Mouse (Mus musculus) large intestine, adult 2 months (tissue): Measurements from ENCODE around the gene Rbm20. TPM values are rescaled to one million over a fixed set of nuclear protein-coding genes. Genes with fewer than 3 reads are reported as not detected.
"Not testable (repeated sequence)": the region's sequence is repeated elsewhere in the genome, so short reads cannot be mapped to it uniquely, and the experiment has no call there.

ENCODE experiments used
- DNase-seq: peaks from one replicate; pipeline ENCODE4 v3.0.0-alpha.2; 2012; ENCODE audit warnings: low read depth, low spot score
- WGBS: fragments of 180-500 bp; shearing (Covaris S2); methylation state at CpG from one replicate; pipeline ENCODE4 v1.1.7; 2018; 5-methylcytosine and 5-hydroxymethylcytosine counted together
- polyA plus RNA-seq: library from polyadenylated mRNA; depleted of rRNA; stranded (reverse); fragments of >200 nt; gene quantifications from 2 replicates; pipeline ENCODE4 v1.2.3, GENCODE M21; 2012

Gene Rbm20
- polyA plus RNA-seq, 1 experiment: 0.62 TPM

- WGBS: 70% methylated on average over 11 of the region's 11 CpGs
- DNase-seq: no peak
These were observed 124.9 kb downstream of the Rbm20 start for GRCm38 (mm10) chr19:53801789-53802683.

- 59% methylated on average over 2 of the region's 2 CpGs for WGBS
- DNase-seq: no peak
These were observed 126.8 kb downstream of the Rbm20 start for GRCm38 (mm10) chr19:53803954-53804353.

GRCm38 (mm10) chr19:53805063-53805462, 128.0 kb downstream of the Rbm20 start:
- DNase-seq: no peak
- 82% methylated on average over 3 of the region's 3 CpGs for WGBS

- no peak for DNase-seq
- WGBS: 81% methylated on average over 7 of the region's 7 CpGs
These were observed 129.0 kb downstream of the Rbm20 start for GRCm38 (mm10) chr19:53806126-53806525.

- DNase-seq: not testable (repeated sequence)
- 91% methylated on average over 6 of the region's 6 CpGs for WGBS
These were observed 129.6 kb downstream of the Rbm20 start for GRCm38 (mm10) chr19:53806526-53807275.

DNA sequence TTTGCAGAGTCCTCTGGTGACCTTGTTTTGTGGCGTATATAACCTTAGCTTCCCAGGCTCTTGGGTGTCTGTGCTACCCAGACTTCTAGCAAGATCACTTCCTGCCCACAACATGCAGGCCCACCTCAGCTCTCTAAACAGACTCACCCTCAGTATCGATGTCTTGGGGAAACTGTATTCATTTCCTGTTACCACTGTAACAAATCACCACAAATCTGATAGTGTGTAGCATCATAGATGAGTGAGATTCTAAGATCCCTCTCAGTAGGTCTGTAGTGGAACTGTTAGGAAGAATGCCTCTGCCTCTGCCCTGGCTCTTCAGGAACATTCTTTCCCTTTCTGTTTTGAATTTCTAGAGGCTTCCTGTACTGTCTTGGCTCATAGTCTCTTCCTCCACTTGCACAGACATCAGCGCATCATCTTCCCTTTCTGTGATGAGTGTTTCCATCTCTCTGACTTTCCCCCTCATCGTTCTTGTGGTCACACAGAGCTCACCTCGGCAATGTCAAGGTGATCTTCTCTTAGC, 130.2 kb downstream of the Rbm20 start:
- WGBS: 65% methylated on average over 5 of the region's 5 CpGs
- DNase-seq: no peak

DNA sequence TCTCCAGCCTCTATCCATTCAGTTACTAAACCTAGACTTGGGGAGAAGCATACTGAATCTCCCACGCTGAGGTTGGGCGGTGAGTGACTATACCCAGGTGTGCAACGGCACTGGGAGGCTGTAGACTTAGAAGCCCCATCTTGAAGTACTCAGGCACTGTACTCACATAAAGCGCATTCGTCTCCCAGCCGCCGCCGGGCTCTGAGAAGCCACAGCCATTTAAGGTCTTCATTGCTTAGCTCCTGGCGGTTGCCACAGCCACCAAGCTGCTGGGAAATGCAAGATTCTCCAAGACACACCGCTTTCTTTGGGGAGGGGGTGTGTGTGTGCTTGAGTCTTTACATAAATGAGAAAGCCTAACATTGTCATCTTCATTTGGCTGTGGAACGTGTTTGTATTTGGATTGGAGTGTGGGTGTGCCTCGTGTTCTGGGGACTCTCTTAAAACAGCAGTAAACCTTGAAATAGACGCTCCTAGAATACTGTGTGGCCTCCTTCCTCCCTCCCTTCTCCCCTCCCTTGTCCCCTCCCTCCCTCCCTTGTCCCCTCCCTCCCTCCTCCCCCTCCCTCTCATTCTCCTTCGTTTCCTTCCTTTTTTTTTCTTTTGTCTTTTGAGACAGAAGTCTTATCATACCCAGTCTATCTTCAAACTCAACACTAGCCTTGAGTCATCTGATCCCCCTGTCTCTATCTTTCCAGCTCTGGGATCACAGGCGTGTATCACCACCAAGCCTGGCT, 131.1 kb downstream of the Rbm20 start:
- WGBS: 23% methylated on average over 15 of the region's 15 CpGs
- no peak for DNase-seq

- no peak for DNase-seq
- 42% methylated on average over 7 of the region's 7 CpGs for WGBS
These were observed 132.2 kb downstream of the Rbm20 start for GRCm38 (mm10) chr19:53809185-53809861.

DNA sequence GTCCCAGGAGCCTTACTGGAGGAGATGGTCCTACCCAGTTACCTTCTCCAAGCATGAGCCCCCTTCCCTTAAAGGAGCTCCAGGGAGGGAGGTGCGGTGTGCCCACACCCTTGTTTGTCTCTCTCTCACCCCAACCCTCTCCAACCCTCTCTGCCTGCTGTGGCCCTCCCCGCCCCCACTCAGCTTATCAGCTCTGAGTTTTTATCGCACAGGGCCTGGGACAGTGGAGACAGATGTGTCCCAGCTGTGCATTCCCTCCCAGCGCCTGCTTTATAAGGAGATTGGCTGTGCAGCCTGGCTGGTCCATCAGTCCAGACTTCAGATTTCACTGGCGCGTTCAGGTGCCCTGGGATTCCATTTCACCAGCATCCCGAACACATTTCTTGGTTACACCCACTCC, 132.9 kb downstream of the Rbm20 start:
- 50% methylated on average over 7 of the region's 7 CpGs for WGBS
- DNase-seq: no peak

GRCm38 (mm10) chr19:53810584-53810983, 133.5 kb downstream of the Rbm20 start:
- no peak for DNase-seq
- WGBS: 55% methylated on average over 3 of the region's 3 CpGs

DNA sequence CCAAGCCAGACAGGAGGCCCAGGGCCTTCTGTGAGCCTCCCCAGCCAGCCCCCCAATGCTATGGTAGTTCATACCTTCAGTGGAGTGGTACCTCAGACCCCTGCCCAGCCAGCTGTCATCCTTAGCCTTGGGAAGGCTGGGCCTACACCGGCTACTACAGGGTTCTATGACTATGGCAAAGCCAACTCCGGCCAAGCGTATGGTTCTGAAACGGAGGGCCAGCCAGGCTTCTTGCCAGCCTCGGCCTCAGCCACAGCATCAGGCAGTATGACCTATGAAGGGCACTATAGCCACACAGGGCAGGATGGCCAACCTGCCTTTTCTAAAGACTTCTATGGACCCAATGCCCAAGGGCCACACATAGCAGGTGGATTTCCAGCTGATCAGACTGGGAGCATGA, 136.5 kb downstream of the Rbm20 start:
- no peak for DNase-seq
- 99% methylated on average over 5 of the region's 5 CpGs for WGBS

DNA sequence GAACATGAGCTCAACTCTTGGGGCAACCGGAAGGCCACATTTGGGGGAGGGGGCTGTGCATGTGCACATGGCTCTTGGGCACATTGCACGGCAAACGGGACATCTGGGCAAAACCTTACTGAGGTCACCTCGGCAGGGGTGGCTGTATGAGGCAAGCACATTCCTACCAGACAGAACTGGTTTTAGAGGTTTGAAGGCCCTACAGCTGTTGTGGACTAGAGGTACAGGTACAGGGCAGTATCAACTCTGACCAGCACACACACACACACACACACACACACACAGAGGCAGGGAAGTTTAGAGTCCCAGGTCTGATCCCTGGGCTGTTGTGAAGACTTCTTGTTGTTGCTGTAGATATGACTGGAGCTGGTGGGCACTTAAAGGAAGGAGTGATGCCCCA, 138.6 kb downstream of the Rbm20 start:
- WGBS: 84% methylated on average over 4 of the region's 4 CpGs
- DNase-seq: no peak

DNA sequence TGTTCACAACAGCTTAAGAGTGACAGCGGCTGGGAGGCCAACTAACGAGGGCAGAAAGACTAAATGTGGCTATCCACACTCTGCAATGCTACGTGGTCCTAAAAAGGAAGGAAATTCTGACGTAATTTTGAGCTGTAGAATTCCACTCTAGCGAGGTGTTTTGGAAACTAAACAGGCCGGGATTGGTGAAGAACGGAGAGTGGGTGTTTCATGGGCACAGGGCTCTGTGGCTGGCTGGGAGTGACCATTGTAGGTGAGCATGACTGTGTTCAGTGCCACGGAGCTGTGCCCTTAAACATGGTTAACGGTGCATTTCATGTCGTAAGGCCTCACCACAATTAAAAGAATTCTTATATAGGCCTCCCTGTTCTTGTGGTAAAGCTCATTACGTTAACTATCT, 139.1 kb downstream of the Rbm20 start:
- no peak for DNase-seq
- WGBS: 79% methylated on average over 11 of the region's 11 CpGs

- DNase-seq: no peak
- WGBS: 89% methylated on average over 6 of the region's 6 CpGs
These were observed 142.2 kb downstream of the Rbm20 start for GRCm38 (mm10) chr19:53819299-53819698.

DNA sequence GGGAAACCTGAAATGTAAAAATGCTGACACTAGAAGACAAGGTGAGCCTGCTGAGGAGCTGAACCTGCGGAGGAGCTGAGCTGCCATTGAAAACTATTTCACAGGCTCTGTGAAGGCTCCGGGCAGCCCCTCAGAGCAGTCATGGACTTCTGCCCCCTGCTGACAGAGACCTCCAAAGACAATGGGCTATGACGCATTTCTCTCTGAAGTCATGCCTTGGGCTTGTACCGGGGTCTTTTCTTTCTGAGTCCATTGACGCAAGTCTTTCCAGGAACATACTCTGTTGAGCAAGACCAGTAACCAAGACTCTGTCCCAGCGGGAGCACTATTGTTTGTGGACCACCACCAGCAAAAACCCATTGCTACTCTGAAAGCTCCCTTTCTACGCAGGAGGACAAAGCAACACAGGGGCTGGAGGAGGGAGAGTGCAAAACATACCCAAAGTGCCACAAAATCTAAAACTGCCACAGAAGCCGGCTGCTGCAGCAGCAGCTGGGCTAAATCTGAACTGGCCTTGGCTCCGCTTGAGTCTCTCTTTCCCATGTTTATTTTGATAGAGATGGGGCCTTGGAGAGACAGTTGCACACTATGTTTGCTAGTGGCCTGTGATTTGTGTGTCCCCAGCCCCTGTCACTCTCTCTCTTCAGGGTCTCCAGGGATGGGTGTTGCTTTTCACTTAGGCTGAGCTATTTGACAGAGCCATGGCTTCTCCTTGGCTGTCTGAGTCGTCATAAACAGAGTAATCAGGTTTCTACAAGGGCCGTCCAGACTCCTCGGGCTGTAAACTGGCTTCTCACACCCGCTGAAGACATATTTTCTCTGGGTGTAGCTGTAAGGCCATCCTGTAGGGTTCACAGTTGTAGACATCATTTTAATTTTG, 144.4 kb downstream of the Rbm20 start:
- DNase-seq: no peak
- WGBS: 56% methylated on average over 13 of the region's 13 CpGs

DNA sequence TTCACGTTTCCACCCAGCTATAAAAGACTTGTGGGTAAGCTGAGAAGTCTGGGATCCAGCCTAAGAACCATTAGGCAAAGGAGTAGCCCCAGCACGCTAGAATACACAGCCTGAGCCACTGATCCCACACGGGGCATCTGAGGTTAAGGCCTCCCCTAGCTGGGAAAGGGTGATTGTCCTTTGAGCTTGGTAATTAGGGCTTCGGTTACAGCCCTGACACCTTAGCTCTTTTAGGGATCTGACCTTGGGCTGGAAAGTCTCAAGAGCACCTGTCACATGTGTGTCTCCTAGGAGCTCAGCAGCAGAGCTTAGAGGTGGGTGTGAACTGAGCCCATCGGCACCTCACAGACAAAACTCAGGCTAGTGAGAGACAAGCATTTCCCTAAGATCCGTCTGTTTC, 146.7 kb downstream of the Rbm20 start:
- DNase-seq: no peak
- WGBS: 25% methylated on average over 6 of the region's 6 CpGs

- no peak for DNase-seq
- 76% methylated on average over 21 of the region's 21 CpGs for WGBS
These were observed 148.0 kb downstream of the Rbm20 start for GRCm38 (mm10) chr19:53824872-53825680.

DNA sequence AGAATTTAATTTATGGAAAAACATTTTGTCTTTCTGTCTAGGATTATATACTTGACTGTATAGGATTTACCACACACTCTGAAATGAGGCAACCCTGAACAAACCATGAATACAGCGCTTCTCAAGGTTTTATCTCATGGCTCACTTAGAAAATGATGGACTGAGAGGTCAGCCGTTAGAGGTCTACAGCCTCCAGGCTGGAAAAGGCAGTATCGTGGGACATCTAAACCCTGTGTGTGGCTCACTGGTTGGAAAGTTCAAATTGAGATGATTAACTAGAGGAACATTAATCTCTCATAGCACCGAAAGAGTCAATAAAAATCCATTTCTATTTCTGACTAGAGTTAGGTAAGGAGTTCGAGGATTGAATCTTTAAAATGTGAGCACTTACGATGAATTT, 152.9 kb downstream of the Rbm20 start:
- no peak for DNase-seq
- 46% methylated on average over 6 of the region's 6 CpGs for WGBS
